Mouse (Mus musculus): ENCODE measurements at regions not wholly inside any gene's neighbourhood (a gene's known extent, or its start where the extent isn't known, plus 50 kb on each side); places are given as distances from the start of the nearest gene placed in this dataset.

- TF ChIP-seq CTCF (IDR thresholded peaks at IDR 0.05; ENCODE audit: low read depth) (no peak), EP300 (IDR thresholded peaks at IDR 0.05; ENCODE audit: low read depth) (no peak)
These were observed 271.2 kb upstream of the Eif4g2 start for GRCm38 (mm10) chr7:111354066-111354465.

Measured in liver, embryonic 14.5 days (tissue).